Mouse (Mus musculus): Measurements from ENCODE around the gene Gm42669. TPM values are rescaled to one million over a fixed set of nuclear protein-coding genes. Genes with fewer than 3 reads are reported as not detected.

Gene Gm42669
- total and polyA plus RNA-seq, 3 experiments: 0.04 to 0.21 TPM; not detected in 1

DNA sequence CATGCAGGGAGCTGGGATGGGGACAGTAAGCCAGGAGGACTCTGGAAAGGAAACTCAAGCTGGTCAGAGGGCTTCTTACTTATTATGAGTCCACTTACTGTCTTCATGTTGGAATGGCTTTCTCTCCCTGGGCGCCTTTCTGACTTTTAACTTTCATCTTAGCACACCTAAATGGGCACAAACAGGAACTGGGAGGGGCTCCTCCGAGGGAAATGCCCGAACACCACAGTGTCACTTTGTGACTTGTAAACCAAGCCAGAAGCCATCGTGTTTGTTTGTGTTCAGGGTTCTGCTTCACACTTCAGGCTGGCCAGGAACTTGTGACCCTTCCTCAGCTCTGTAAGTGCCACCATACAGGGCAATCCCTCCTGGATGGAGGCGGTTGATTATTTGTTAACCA, 46.9 kb downstream of the Gm42669 start:
- TF ChIP-seq GABPA (IDR thresholded peaks at IDR 0.05; ENCODE audit: low read depth, low read length) (no peak), POLR2AphosphoS2 (IDR thresholded peaks at IDR 0.05; ENCODE audit: low read length) (no peak), UBTF (IDR thresholded peaks at IDR 0.05; ENCODE audit: borderline replicate concordance, insufficient read depth, low read depth, low read length) (no peak), ZKSCAN1 (IDR thresholded peaks at IDR 0.05; ENCODE audit: low read depth, low read length) (no peak), ZMIZ1 (IDR thresholded peaks at IDR 0.05; ENCODE audit: low read depth, low read length) (no peak), ZC3H11A (IDR thresholded peaks at IDR 0.05; ENCODE audit: low read depth, low read length) (no peak), TBP (IDR thresholded peaks at IDR 0.05; ENCODE audit: low read depth, low read length) (no peak), MYB (IDR thresholded peaks at IDR 0.05; ENCODE audit: low read depth, low read length) (no peak), TCF12 (IDR thresholded peaks at IDR 0.05; ENCODE audit: low read depth, low read length) (no peak), MYC (IDR thresholded peaks at IDR 0.05; ENCODE audit: low read depth, low read length) (no peak), CTCF (IDR thresholded peaks at IDR 0.05 in 2 of 3, conservative IDR thresholded peaks at IDR 0.05 in 1 of 3; ENCODE audit: control insufficient read depth in 1 of 3, insufficient read depth in 1 of 3, low read depth in 2 of 3, low read length in 3 of 3, poor library complexity in 1 of 3, severe bottlenecking in 1 of 3) (no peak), NELFE (IDR thresholded peaks at IDR 0.05; ENCODE audit: low read depth, low read length) (no peak), CHD2 (IDR thresholded peaks at IDR 0.05; ENCODE audit: low read length) (no peak), KAT2A (conservative IDR thresholded peaks at IDR 0.05; ENCODE audit: low read depth, low read length) (no peak), NRF1 (IDR thresholded peaks at IDR 0.05; ENCODE audit: insufficient read depth, low read depth, low read length, poor library complexity, severe bottlenecking) (no peak), ELF1 (IDR thresholded peaks at IDR 0.05; ENCODE audit: low read depth, low read length) (no peak), MAFK (IDR thresholded peaks at IDR 0.05; ENCODE audit: borderline replicate concordance, low read depth, low read length) (no peak), MEF2A (IDR thresholded peaks at IDR 0.05; ENCODE audit: extremely low read depth, insufficient replicate concordance, low read depth, low read length, poor library complexity, severe bottlenecking) (no peak), SIN3A (IDR thresholded peaks at IDR 0.05; ENCODE audit: low read length) (no peak), E2F4 (IDR thresholded peaks at IDR 0.05; ENCODE audit: borderline replicate concordance, low read depth, low read length) (no peak)
- Histone ChIP-seq H3K9ac (ENCODE audit: control insufficient read depth, low read depth, low read length, poor library complexity, severe bottlenecking) (no peak overlapping the region), H3K27ac (ENCODE audit: control insufficient read depth, low read depth, low read length) (no peak overlapping the region), H3K79me2 (ENCODE audit: control insufficient read depth, insufficient read depth, low read length, poor library complexity) (no peaks in the 10 kb centered on the region), H3K4me3 (ENCODE audit: control insufficient read depth in 1 of 2, insufficient read depth in 1 of 2, low read depth in 2 of 2, low read length in 2 of 2) (no peak overlapping the region), H3K9me3 (replicated peaks; ENCODE audit: insufficient read depth, low read length) (no peaks in the 10 kb centered on the region), H3K27me3 (ENCODE audit: control insufficient read depth in 1 of 2, insufficient read depth in 2 of 2, low read length in 2 of 2) (no peaks in the 10 kb centered on the region), H3K36me3 (ENCODE audit: control insufficient read depth in 1 of 2, insufficient read depth in 2 of 2, low read length in 2 of 2) (no peaks in the 10 kb centered on the region; a peak in 1 of 4 replicates), H3K4me1 (ENCODE audit: control insufficient read depth in 1 of 2, insufficient read depth in 2 of 2, low read length in 2 of 2) (no peaks in the 10 kb centered on the region)
- DNase-seq (ENCODE audit: low read depth, low spot score): no peak

- no peaks in the 10 kb centered on the region for H3K9me3 ChIP-seq (replicated peaks; ENCODE audit: insufficient read depth, low read length)
- DNase-seq (ENCODE audit: low read depth, low spot score): no peak
- H3K9ac ChIP-seq (ENCODE audit: control insufficient read depth, low read depth, low read length, poor library complexity, severe bottlenecking): no peak overlapping the region
- no peaks in the 10 kb centered on the region for H3K4me1 ChIP-seq (ENCODE audit: control insufficient read depth in 1 of 2, insufficient read depth in 2 of 2, low read length in 2 of 2)
- no peaks in the 10 kb centered on the region for H3K79me2 ChIP-seq (ENCODE audit: control insufficient read depth, insufficient read depth, low read length, poor library complexity)
- no peak overlapping the region for H3K27ac ChIP-seq (ENCODE audit: control insufficient read depth, low read depth, low read length)
- H3K27me3 ChIP-seq (ENCODE audit: control insufficient read depth in 1 of 2, insufficient read depth in 2 of 2, low read length in 2 of 2): no peaks in the 10 kb centered on the region
- TF ChIP-seq MAZ (IDR thresholded peaks at IDR 0.05; ENCODE audit: low read depth, low read length) (no peak), POLR2A (IDR thresholded peaks at IDR 0.05; ENCODE audit: control insufficient read depth in 1 of 2, insufficient read depth in 1 of 2, low read depth in 1 of 2, low read length in 2 of 2, poor library complexity in 1 of 2) (no peak), CTCF (IDR thresholded peaks at IDR 0.05 in 2 of 3, conservative IDR thresholded peaks at IDR 0.05 in 1 of 3; ENCODE audit: control insufficient read depth in 1 of 3, insufficient read depth in 1 of 3, low read depth in 2 of 3, low read length in 3 of 3, poor library complexity in 1 of 3, severe bottlenecking in 1 of 3) (no peak), TBP (IDR thresholded peaks at IDR 0.05; ENCODE audit: low read depth, low read length) (no peak), TCF12 (IDR thresholded peaks at IDR 0.05; ENCODE audit: low read depth, low read length) (no peak)
- no peak overlapping the region for H3K4me3 ChIP-seq (ENCODE audit: control insufficient read depth in 1 of 2, insufficient read depth in 1 of 2, low read depth in 2 of 2, low read length in 2 of 2)
- no peaks in the 10 kb centered on the region; a peak in 1 of 4 replicates for H3K36me3 ChIP-seq (ENCODE audit: control insufficient read depth in 1 of 2, insufficient read depth in 2 of 2, low read length in 2 of 2)
Observed at GRCm38 (mm10) chr5:107556969-107557368, 49.5 kb downstream of the Gm42669 start.
